Mouse (Mus musculus): ENCODE measurements at regions not wholly inside any gene's neighbourhood (a gene's known extent, or its start where the extent isn't known, plus 50 kb on each side); places are given as distances from the start of the nearest gene placed in this dataset.
A peak's percentile ranks its signal among the peaks of the same experiment; 100 is the strongest.

GRCm38 (mm10) chr13:32536241-32536640, 197.7 kb upstream of the Gmds start:
- no peak for DNase-seq

- no peak for DNase-seq
Measured at GRCm38 (mm10) chr13:32535602-32536001, 197.1 kb upstream of the Gmds start.

GRCm38 (mm10) chr13:32530926-32531512, 192.5 kb upstream of the Gmds start:
- DNase-seq: no peak

GRCm38 (mm10) chr13:32518611-32519344, 180.2 kb upstream of the Gmds start:
- no peak for DNase-seq

GRCm38 (mm10) chr13:32517514-32517913, 179.0 kb upstream of the Gmds start:
- no peak for DNase-seq

DNA sequence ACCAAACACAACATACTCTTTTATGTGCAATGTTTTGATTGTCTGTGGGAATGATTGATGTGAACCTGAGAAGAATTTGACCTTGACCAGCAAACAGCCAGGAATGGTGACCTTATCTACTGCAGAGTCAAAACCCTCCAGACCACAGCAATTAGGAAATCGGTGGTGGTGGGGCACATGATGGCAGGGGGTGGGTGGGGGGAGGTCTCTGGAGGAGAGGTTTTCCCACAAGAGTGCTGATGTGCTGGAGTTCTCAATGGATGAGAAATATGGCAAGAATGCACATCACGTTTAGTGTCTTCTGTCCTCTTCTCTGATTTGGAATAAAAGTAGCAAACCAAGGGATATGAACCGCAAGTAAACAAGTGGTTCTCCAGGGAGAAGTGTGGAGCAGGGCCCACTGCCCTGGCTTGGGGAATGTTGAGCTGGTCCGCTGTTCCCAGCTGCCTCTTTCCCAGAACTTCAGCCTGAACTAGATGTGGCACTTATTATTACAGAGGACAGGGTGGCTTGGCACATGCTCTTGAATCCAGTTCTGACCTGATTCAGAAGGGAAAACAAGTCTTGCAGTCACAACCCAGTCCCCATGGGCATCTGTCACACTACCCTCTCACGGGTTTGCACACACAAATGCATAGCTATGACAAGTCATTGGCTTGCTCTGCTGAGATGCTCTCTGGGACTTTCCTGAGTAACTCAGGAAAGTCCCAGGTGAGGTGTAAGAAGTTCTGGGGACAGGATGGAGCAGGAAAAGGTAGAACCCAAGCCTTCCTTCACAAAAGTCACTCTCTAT, 170.9 kb upstream of the Gmds start:
- no peak for DNase-seq

DNA sequence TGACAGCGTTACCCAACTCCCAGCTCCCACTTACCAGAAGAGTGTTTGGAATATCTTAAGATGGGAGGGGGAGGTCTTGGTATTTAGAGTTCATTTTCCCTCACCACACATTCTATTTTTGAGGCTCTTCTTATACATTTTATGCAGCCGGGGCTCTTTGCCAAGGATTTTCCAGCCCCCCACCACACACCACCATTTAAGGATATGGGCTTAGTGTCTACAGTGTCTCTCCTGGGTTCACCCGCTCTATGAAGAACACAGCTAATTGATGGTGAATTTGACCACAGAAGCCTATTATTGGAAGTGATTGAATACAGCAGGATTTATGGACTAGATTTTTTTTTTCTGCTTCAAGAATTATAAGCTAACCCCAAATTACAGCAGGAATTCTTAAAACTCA, 169.9 kb upstream of the Gmds start:
- DNase-seq: no peak

DNA sequence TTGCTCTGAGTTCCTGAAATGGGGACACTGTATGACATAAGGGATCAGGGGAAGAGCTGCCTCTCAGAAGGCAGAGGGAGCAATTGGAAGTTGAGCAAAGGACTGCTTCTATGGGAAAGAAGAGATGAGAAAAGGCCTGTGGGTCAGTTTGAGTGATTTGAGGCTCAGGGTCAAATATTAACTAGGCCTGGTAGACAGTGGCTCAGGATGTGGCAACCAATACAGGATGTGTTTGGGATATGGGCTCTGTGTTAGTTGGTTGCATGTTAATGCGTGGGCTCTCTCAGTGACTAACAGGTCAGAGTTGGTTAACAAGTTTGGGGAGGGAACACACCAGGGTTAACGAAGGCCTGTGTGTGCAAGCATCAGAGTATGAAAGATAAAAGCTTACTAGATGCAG, 169.3 kb upstream of the Gmds start:
- no peak for DNase-seq

- DNase-seq: no peak
Measured at GRCm38 (mm10) chr13:32498205-32498790, 159.8 kb upstream of the Gmds start.

GRCm38 (mm10) chr13:32496263-32496662, 157.7 kb upstream of the Gmds start:
- no peak for DNase-seq

DNA sequence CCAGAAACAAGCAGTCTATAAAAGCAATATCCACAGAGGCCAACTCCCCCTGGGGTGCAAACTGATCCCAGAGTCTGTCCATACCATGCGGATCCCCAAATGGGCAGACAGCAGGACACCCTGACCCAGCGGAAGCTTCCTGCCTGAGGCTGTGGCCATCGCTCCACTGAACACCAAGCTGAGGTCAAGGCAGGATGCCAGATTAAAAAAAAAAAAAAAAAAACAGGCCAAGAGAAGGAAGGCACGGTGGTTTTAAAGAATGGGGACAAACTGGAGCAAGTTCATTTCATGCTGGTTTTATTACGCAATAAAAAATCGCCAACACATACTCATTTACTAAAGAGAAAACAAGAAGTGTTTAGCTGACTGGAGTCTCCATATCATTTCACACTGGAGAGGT, 156.5 kb upstream of the Gmds start:
- peak; percentile 5 for DNase-seq

GRCm38 (mm10) chr13:32493806-32494205, 155.3 kb upstream of the Gmds start:
- DNase-seq: no peak

DNA sequence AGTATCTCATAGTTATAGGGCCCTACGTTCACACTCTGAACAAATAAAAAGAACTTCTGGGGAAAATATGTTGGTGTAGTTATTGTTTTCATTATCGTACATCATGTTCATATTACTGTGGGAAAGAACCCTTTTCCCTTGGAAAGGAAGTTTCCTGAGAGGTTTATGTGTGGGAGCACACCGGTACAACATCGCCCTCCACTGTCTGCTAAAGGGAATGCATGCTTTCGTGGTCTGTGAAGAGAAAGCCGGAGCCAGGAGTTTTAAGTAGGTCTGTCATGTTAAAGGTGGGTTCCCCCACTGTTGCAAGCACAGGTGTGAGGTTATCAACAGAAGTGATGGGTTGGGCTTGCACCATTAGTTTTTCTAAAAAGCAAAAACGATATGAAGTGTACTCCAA, 154.8 kb upstream of the Gmds start:
- peak; percentile 4 for DNase-seq

- no peak for DNase-seq
Measured at GRCm38 (mm10) chr13:32492566-32492965, 154.0 kb upstream of the Gmds start.

DNA sequence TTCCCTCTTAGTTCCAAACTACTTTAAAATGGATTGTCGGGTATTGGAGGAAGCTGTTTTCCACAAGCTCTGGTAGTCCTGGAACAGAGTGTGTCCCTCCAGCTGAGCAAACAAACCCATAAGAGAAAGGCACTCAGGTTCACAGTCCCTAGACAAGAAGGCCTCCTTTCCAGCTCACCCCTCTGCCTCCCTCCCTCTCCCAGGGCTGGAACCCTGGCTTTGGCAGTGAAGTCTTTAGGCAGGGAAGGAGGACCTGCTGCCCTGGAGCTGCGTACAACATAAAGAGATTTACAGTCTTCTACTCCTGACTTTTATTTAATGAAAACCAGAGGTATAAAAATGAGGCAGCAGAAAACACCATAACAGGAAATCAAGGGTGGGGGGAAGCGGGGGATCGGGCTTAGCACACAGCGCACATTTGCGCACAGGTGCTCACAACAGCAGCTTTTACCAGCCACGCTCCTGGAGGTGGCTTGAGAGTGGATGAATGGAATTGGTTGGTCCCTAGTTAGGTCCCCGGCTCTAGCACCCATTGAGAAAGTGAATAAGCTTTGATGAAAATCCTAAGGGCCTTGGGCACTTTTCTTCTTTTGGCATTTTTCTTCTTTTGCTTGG, 143.0 kb upstream of the Gmds start:
- no peak for DNase-seq

GRCm38 (mm10) chr13:32480029-32480428, 141.5 kb upstream of the Gmds start:
- DNase-seq: no peak

GRCm38 (mm10) chr13:32479118-32479818, 140.7 kb upstream of the Gmds start:
- no peak for DNase-seq

GRCm38 (mm10) chr13:32465787-32466186, 127.2 kb upstream of the Gmds start:
- DNase-seq: no peak

DNA sequence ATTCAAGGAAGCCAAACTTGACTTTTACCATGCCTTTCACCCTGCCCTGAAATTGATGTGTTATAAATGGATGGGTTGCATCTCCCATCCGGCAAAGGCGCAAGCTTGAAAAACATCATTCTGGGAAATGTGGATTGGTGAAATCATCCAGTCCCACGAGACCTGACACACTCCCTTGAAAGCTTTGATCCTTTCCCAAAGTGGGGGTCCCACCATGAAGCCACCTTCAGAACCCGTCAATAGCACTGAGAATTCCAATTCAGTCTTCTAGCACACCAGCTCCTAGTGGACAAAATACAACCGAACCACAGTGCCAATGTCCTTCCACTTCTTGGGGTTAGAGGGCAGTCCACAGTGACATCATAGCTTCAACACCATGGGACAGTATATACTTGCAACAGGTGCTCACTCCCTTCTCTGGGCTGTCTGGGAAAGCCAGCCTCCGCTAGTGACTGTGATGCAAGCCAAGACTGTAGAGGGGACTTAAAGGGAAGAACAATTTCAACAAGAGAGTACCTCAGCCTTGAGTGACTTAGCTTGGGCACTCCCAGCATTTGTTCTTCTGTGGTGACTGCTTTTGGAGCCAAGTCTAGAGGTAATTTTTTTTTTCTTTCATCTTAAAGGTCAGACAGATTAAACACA, 126.6 kb upstream of the Gmds start:
- DNase-seq: no peak

GRCm38 (mm10) chr13:32454419-32455146, 116.0 kb upstream of the Gmds start:
- DNase-seq: no peak

DNA sequence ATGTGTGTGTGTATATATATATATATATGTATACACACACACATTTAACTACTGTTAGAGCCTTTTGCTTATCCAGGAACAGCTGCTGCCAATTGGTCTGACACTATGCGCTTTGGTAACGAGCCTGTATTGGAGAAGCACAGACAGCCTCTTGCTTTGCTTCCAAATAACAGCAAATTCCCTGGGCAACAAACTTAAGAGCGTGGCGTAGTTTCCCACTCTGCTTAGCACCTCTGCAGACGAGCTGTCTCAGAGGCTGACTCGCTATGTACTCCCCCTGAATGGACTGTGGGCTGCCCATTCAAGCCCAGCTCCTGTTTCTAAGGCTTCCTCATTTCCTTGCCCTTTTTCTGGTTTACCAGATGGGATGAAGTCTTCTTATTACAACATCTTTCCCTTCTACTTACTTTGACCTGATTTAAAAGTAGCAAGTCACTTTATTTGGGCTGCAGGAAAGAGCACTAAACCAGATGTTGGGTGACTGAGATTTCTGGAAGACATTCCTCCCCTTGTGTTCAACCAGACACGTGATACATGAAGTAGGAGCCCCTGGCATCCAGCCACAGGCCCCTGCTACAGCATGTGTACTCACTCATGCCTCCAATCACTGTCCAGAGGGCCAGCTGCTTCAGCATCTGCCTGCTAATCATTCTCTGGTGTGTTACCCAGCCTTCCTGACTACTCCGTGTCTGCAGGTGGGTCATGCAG, 111.3 kb upstream of the Gmds start:
- DNase-seq: no peak
